ENCODE assay signal across 8 mouse cellular contexts in genomic region chr7:16628096-16628771, GRCm38 (mm10). TPM values are rescaled to one million over a fixed set of nuclear protein-coding genes. Genes with fewer than 3 reads are reported as not detected.
DNase-seq lines count a peak whose midpoint lies in the region; ATAC-seq and TF ChIP-seq lines count a peak whose summit lies in the region.

No protein-coding gene starts in this region.

- H3K27me3 ChIP-seq in hindbrain, embryonic 11.5 days (ENCODE audit: control insufficient read depth, insufficient read depth, low read length), result no peaks in the 10 kb centered on the region

- no peaks in the 10 kb centered on the region for H3K9me3 ChIP-seq in hindbrain, embryonic 11.5 days (ENCODE audit: control insufficient read depth, low read length)

- H3K4me2 ChIP-seq in hindbrain, embryonic 11.5 days (replicated peaks; ENCODE audit: low read depth, low read length), result no peak overlapping the region

- no peak for TF ChIP-seq POLR2A in brain, embryonic 14.5 days (IDR thresholded peaks at IDR 0.05; ENCODE audit: borderline replicate concordance, extremely low read depth, insufficient read depth, insufficient read length, poor library complexity, severe bottlenecking)

- peak; percentile 56 to 84 for DNase-seq in heart, adult 18-20 months
- no peak for DNase-seq in heart, postnatal 25 days (ENCODE audit: low spot score)
- peak; percentile 85 for DNase-seq in brain, embryonic 14.5 days (ENCODE audit: low read depth)
- peak; percentile 90 for DNase-seq in hindbrain, embryonic 11.5 days (ENCODE audit: low spot score)
- DNase-seq in layer of hippocampus, postnatal 36 days, result peak; percentile 48 to 58
- peak; percentile 73 for DNase-seq in right cerebral cortex, postnatal 4 days

- no peak overlapping the region for H3K9ac ChIP-seq in hindbrain, embryonic 11.5 days (ENCODE audit: low read depth, low read length)

- ATAC-seq in erythroblast, adult 5-6 weeks (replicated peaks; ENCODE audit: low FRiP score, poor library complexity, severe bottlenecking), result peak; percentile 84
- ATAC-seq in hindbrain, embryonic 11.5 days (ENCODE audit: low FRiP score), result peak; percentile 88
- ATAC-seq in megakaryocyte-erythroid progenitor cell, adult 5-6 weeks (replicated peaks; ENCODE audit: low FRiP score, low TSS enrichment, poor library complexity, severe bottlenecking), result peak; percentile 97

- 40% methylated on average over 12 of the region's 12 CpGs for WGBS in hindbrain, embryonic 11.5 days

- intact Hi-C loops in heart, postnatal 25 days (cut with DNase I), result loop anchor here (5.0 kb wide), 1 partner anchor 179 kb away; no protein-coding TSS in a partner anchor

- H3K4me3 ChIP-seq in hindbrain, embryonic 11.5 days (ENCODE audit: low read depth, low read length), result no peak overlapping the region

- no peak overlapping the region for H3K27ac ChIP-seq in hindbrain, embryonic 11.5 days (ENCODE audit: low read depth, low read length)

- peak; percentile 84; the same call in 1 of the 2 replicates for TF ChIP-seq CTCF in brain, embryonic 14.5 days (IDR thresholded peaks at IDR 0.05; ENCODE audit: borderline replicate concordance, extremely low read depth, insufficient read depth, insufficient read length)

- H3K4me1 ChIP-seq in hindbrain, embryonic 11.5 days (replicated peaks; ENCODE audit: control insufficient read depth, insufficient read depth, low read length), result no peaks in the 10 kb centered on the region

- no peaks in the 10 kb centered on the region for H3K36me3 ChIP-seq in hindbrain, embryonic 11.5 days (ENCODE audit: control insufficient read depth, insufficient read depth, low read length)

RNA-seq across cellular contexts. Expression of gene Arhgap35, which starts 13.4 kb away (rescaled TPM):
- 10 to 100 TPM; 31.8 to 33.9 TPM for total RNA-seq in heart, adult 18-20 months (2021)
- total RNA-seq in heart, postnatal 25 days (2021), result 10 to 100 TPM; 34.2 to 35.8 TPM
- polyA plus RNA-seq in brain, embryonic 14.5 days (2012; rRNA removed), result 48.1 and 75.2 TPM in 2 replicates
- total RNA-seq in erythroblast, adult 5-6 weeks (2015; ENCODE audit: low replicate concordance), result 0.38 and 0.84 TPM in 2 replicates
- 0.84 and 1.8 TPM in 2 replicates for total RNA-seq in erythroblast, adult 5-6 weeks (2017; ENCODE audit: low replicate concordance)
- polyA plus RNA-seq in hindbrain, embryonic 11.5 days (2014; fragmentation: Nextera tagmentation; extraction: Ambion mirVana), result 31.8 and 37.6 TPM in 2 replicates
- 100 to 1,000 TPM; 129 to 133 TPM for total RNA-seq in layer of hippocampus, postnatal 36 days (2021)
- total RNA-seq in megakaryocyte-erythroid progenitor cell, adult 5-6 weeks (2014; fragmentation: Nextera tagmentation), result 11.1 and 14.3 TPM in 2 replicates
- total RNA-seq in megakaryocyte-erythroid progenitor cell, adult 5-6 weeks (2017), result 8.0 and 8.6 TPM in 2 replicates

RNA-seq across cellular contexts. Expression of gene Ceacam15, which starts 47.3 kb away (rescaled TPM):
- not detected for total RNA-seq in heart, adult 18-20 months (2021)
- not detected for total RNA-seq in heart, postnatal 25 days (2021)
- not detected in 2 replicates for polyA plus RNA-seq in brain, embryonic 14.5 days (2012; rRNA removed)
- total RNA-seq in erythroblast, adult 5-6 weeks (2015; ENCODE audit: low replicate concordance), result not detected in 2 replicates
- total RNA-seq in erythroblast, adult 5-6 weeks (2017; ENCODE audit: low replicate concordance), result 0.56 TPM in 1 of 2 replicates, not detected in the other
- polyA plus RNA-seq in hindbrain, embryonic 11.5 days (2014; fragmentation: Nextera tagmentation; extraction: Ambion mirVana), result not detected in 2 replicates
- total RNA-seq in layer of hippocampus, postnatal 36 days (2021), result not detected
- total RNA-seq in megakaryocyte-erythroid progenitor cell, adult 5-6 weeks (2014; fragmentation: Nextera tagmentation), result not detected in 2 replicates
- not detected in 2 replicates for total RNA-seq in megakaryocyte-erythroid progenitor cell, adult 5-6 weeks (2017)
